Mouse (Mus musculus) midbrain, embryonic 14.5 days (tissue): ENCODE data around the gene Wdr78. TPM values are rescaled to one million over a fixed set of nuclear protein-coding genes. Genes with fewer than 3 reads are reported as not detected.

Experiments used
- polyA plus RNA-seq: library from polyadenylated mRNA; unstranded; fragments of >200 nt; fragmentation: Nextera tagmentation; extraction: Ambion mirVana; gene quantifications from 2 replicates; pipeline ENCODE4 v1.2.1, GENCODE M21; 2014

The Wdr78 gene
- polyA plus RNA-seq, 1 experiment from 2014 or later: 5.3 TPM

Other genes starting within 250 kb of the Wdr78 start
- gene Tctex1d1, start 135.9 kb downstream of the Wdr78 start, polyA plus RNA-seq: 0.61 and 1.2 TPM in 2 replicates
- not detected in 2 replicates for gene Insl5, start 87.7 kb downstream of the Wdr78 start, polyA plus RNA-seq
- 31.9 and 42.6 TPM in 2 replicates for gene Mier1, start 165 bp downstream of the Wdr78 start, polyA plus RNA-seq
- 4.3 and 6.1 TPM in 2 replicates for gene Slc35d1, start 100.6 kb upstream of the Wdr78 start, polyA plus RNA-seq
- gene 4921539E11Rik, start 176.3 kb upstream of the Wdr78 start, polyA plus RNA-seq: not detected in 2 replicates
- 8.6 and 9.0 TPM in 2 replicates for gene Oma1, start 199.3 kb upstream of the Wdr78 start, polyA plus RNA-seq